Mouse (Mus musculus) 3T3-L1 (cell line): ENCODE results near the gene Mettl8.

ENCODE experiments used
- DNase-seq: peaks from one replicate; pipeline ENCODE4 v3.0.0-alpha.2; 2015; ENCODE audit warnings: low read depth, low spot score

The Mettl8 gene

GRCm38 (mm10) chr2:70932965-70933364 is 122.4 kb downstream of the Mettl8 start:
- no peak for DNase-seq

DNA sequence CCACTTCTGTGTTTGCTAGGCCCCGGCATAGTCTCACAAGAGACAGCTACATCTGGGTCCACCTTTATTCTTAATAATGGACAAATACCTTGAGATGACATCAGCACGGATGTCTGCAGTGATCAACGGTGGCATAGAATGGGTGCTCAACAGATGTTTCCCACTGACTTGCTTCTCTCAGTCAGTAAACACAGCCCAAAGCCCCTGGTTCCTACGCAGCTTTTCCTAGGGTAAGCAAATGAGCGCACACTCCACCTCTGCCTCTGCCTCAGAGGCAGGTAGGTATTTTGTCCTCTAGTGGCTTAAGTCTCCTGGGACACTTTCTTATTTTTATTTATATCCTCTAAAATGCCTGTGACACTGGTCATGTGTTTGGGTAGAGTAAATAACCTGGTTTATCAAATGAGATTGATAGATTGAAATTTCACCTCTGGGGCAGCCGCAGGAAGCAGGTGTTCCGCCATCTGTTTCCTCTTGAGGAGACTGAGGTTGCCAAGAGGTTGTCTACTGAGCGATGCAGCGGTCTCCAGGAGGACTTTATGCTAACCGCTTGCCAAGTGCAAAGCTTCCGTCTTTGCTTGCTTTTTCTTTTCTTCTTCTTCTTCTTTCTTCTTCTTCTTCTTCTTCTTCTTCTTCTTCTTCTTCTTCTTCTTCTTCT is 124.6 kb downstream of the Mettl8 start:
- DNase-seq, result no peak

- no peak for DNase-seq
These were observed 125.7 kb downstream of the Mettl8 start for GRCm38 (mm10) chr2:70929714-70930113.

DNA sequence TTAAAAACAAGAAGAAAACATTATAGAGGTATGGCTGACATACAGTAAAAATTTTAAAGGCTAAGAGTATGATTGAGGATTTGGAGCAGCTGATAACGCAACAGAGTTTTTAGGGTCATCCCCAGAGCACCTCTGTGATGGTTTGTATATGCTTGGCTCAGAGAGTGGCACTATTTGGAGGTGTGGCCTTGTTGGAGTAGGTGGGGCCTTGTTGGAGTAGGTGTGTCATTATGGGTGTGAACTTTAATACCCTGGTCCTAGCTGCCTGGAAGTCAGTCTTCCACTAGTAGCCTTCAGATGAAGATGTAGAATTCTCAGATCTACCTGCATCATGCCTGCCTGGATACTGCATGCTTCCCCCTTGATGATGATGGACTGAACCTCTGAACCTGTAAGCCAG is 131.3 kb downstream of the Mettl8 start:
- no peak for DNase-seq

- no peak for DNase-seq
These were observed 132.6 kb downstream of the Mettl8 start for GRCm38 (mm10) chr2:70922814-70923213.

- DNase-seq, result no peak
These were observed 134.3 kb downstream of the Mettl8 start for GRCm38 (mm10) chr2:70920937-70921596.

DNA sequence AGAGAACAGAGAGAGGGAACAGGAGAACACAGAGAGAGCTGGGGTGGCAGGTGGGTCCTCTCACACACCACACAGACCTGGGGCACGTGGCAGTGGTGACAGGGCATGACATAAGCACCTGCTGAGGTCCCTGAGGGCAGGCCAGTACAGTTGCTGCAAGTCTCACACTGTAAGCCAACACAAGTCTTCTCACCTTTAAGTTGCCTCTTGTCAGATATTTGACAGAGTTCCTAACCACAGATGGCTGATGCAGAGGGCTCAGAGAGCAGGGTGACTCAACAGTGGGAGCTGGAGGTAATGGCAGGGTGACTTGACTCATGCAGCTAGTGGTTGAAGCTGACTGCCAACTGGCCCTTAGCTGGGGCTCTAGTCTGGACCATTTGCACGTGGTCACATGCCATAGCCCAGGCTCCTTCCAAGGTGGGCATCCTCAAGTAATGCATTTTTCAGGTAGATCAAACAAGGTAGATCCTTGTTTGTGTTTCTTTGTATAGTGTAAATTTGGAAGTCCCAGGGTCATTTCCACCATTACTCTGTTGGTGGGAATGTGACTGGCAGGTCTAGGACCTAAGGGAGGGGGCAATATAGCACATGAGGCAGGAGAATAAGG is 135.4 kb downstream of the Mettl8 start:
- DNase-seq, result peak; percentile 97

DNA sequence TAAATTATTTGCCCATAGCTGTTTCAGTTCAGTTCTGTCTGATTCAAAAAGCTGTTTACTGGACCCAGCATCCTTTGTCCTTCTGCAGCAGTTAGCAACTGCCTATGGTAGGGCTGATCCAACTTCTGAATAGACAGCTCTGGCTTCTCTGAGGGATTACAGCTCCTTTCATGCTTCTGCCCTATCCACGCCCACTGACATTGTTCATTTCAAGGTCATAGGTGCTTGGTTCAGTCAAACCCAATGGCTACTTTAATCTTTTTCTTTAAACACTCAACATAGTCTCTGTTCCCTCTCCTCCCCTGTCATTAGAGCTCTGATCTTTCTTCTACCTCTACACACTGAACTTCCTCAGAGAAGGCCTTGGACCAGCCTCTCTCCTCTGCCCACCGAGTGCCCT is 136.9 kb downstream of the Mettl8 start:
- DNase-seq, result no peak
